Comparison of ENCODE assay signal across 10 mouse cellular contexts in genomic region chr16:91689791-91690190, GRCm38 (mm10). TPM values are rescaled to one million over a fixed set of nuclear protein-coding genes. Genes with fewer than 3 reads are reported as not detected.
DNase-seq lines count a peak whose midpoint lies in the region; ATAC-seq lines count a peak whose summit lies in the region.
"Had no signal": no experiment of that assay in that cellular context is flagged by ENCODE, and none has a peak within 500 bp of the region (broad histone marks: within the 10 kb centered on the region; RNA-seq: fewer than 3 reads in every experiment).

No protein-coding gene starts in this region.

- ATAC-seq in kidney, embryonic 16.5 days (ENCODE audit: low FRiP score, low TSS enrichment), result no peak
- ATAC-seq in erythroid progenitor cell, adult 5-6 weeks (replicated peaks; ENCODE audit: low FRiP score, poor library complexity, severe bottlenecking), result 0 out of 2 replicates have a peak, but pooled peaks have one; percentile 39
- ATAC-seq in midbrain, embryonic 12.5 days (ENCODE audit: low FRiP score, low read depth), result no peak

- 53% methylated on average over 7 of the region's 7 CpGs for WGBS in kidney, embryonic 16.5 days
- 43% methylated on average over 7 of the region's 7 CpGs for WGBS in midbrain, embryonic 12.5 days

- H3K27me3 ChIP-seq in kidney, embryonic 16.5 days (ENCODE audit: insufficient read depth, low read length), result no peaks in the 10 kb centered on the region
- no peaks in the 10 kb centered on the region for H3K27me3 ChIP-seq in midbrain, embryonic 12.5 days
- H3K27me3 ChIP-seq: embryonic facial prominence, embryonic 15.5 days had no signal

- peaks cover 8% of the 10 kb centered on the region; the same call in 1 of the 2 replicates for H3K36me3 ChIP-seq in kidney, embryonic 16.5 days (ENCODE audit: insufficient read depth, low read length)
- H3K36me3 ChIP-seq in midbrain, embryonic 12.5 days, result peaks cover 15% of the 10 kb centered on the region

- no peaks in the 10 kb centered on the region for H3K9me3 ChIP-seq in kidney, embryonic 16.5 days (ENCODE audit: low read length)
- no peaks in the 10 kb centered on the region for H3K9me3 ChIP-seq in midbrain, embryonic 12.5 days
- H3K9me3 ChIP-seq: embryonic facial prominence, embryonic 15.5 days had no signal

- no peak for DNase-seq in kidney, postnatal 10 days
- DNase-seq in MEL-GATA-1-ER (ENCODE audit: extremely low read depth, low read depth), result peak; percentile 49
- no peak for DNase-seq in left cerebral cortex, postnatal 4 days
- no peak for DNase-seq in cerebellum, postnatal 4 days (ENCODE audit: low spot score in 2 of 2)
- DNase-seq in left cerebral cortex, postnatal 14 days (ENCODE audit: low spot score in 2 of 2), result no peak
- DNase-seq: kidney, postnatal 14 days had no signal

- H3K4me2 ChIP-seq in kidney, embryonic 16.5 days (replicated peaks; ENCODE audit: low read depth, low read length), result no peak overlapping the region
- peak overlapping the region; percentile 84 for H3K4me2 ChIP-seq in midbrain, embryonic 12.5 days (replicated peaks)

- 0 out of 2 replicates have a peak overlapping the region, but pooled peaks have one; percentile 20 for H3K9ac ChIP-seq in kidney, embryonic 16.5 days (replicated peaks; ENCODE audit: low read length)
- H3K9ac ChIP-seq in midbrain, embryonic 12.5 days (replicated peaks), result peak overlapping the region; percentile 34; the same call in 1 of the 2 replicates
- H3K9ac ChIP-seq: embryonic facial prominence, embryonic 15.5 days had no signal

- H3K4me1 ChIP-seq in kidney, embryonic 16.5 days (ENCODE audit: insufficient read depth, low read length), result peaks cover 20% of the 10 kb centered on the region
- H3K4me1 ChIP-seq in midbrain, embryonic 12.5 days, result peaks cover 23% of the 10 kb centered on the region

- H3K4me3 ChIP-seq in kidney, embryonic 16.5 days (ENCODE audit: low read length), result no peak overlapping the region
- no peak overlapping the region for H3K4me3 ChIP-seq in midbrain, embryonic 12.5 days

- no peak overlapping the region for H3K27ac ChIP-seq in kidney, embryonic 16.5 days (ENCODE audit: low read length)
- H3K27ac ChIP-seq in midbrain, embryonic 12.5 days (replicated peaks), result no peak overlapping the region

- intact Hi-C loops in left cerebral cortex, postnatal 4 days (cut with DNase I), result no loop called here
- intact Hi-C loops in left cerebral cortex, postnatal 14 days (cut with DNase I), result loop anchor here (5.0 kb wide), 1 partner anchor 228 kb away; no protein-coding TSS in a partner anchor

RNA-seq across cellular contexts. Expression of gene Donson, which starts 1.2 kb away (rescaled TPM):
- polyA plus RNA-seq in kidney, embryonic 16.5 days (2015; fragmentation: Nextera tagmentation; extraction: Ambion mirVana), result 21.5 and 22.6 TPM in 2 replicates
- total RNA-seq in erythroid progenitor cell, adult 5-6 weeks (2015; ENCODE audit: low replicate concordance), result 97.3 and 123 TPM in 2 replicates
- total RNA-seq in erythroid progenitor cell, adult 5-6 weeks (2017; ENCODE audit: low replicate concordance), result 212 and 232 TPM in 2 replicates
- polyA plus RNA-seq in midbrain, embryonic 12.5 days (2016; fragmentation: Nextera tagmentation; extraction: Ambion mirVana), result 33.6 and 35.5 TPM in 2 replicates
- 10 to 100 TPM; 32.8 to 37.1 TPM for total RNA-seq in left cerebral cortex, postnatal 4 days (2021)
- 10 to 100 TPM; 21.0 to 23.6 TPM for total RNA-seq in left cerebral cortex, postnatal 14 days (2021)

RNA-seq across cellular contexts. Expression of gene Cryzl1, which starts 39.0 kb away (rescaled TPM):
- 73.9 and 80.8 TPM in 2 replicates for polyA plus RNA-seq in kidney, embryonic 16.5 days (2015; fragmentation: Nextera tagmentation; extraction: Ambion mirVana)
- 49.7 and 69.6 TPM in 2 replicates for total RNA-seq in erythroid progenitor cell, adult 5-6 weeks (2015; ENCODE audit: low replicate concordance)
- 79.6 and 125 TPM in 2 replicates for total RNA-seq in erythroid progenitor cell, adult 5-6 weeks (2017; ENCODE audit: low replicate concordance)
- polyA plus RNA-seq in midbrain, embryonic 12.5 days (2016; fragmentation: Nextera tagmentation; extraction: Ambion mirVana), result 81.7 and 85.1 TPM in 2 replicates
- 10 to 100 TPM; 94.0 to 95.0 TPM for total RNA-seq in left cerebral cortex, postnatal 4 days (2021)
- total RNA-seq in left cerebral cortex, postnatal 14 days (2021), result 10 to 100 TPM; 98.5 to 99.7 TPM

RNA-seq across cellular contexts. Expression of gene Itsn1, which starts 39.3 kb away (rescaled TPM):
- polyA plus RNA-seq in kidney, embryonic 16.5 days (2015; fragmentation: Nextera tagmentation; extraction: Ambion mirVana), result 24.3 and 25.7 TPM in 2 replicates
- 133 and 192 TPM in 2 replicates for total RNA-seq in erythroid progenitor cell, adult 5-6 weeks (2015; ENCODE audit: low replicate concordance)
- 435 and 485 TPM in 2 replicates for total RNA-seq in erythroid progenitor cell, adult 5-6 weeks (2017; ENCODE audit: low replicate concordance)
- polyA plus RNA-seq in midbrain, embryonic 12.5 days (2016; fragmentation: Nextera tagmentation; extraction: Ambion mirVana), result 75.4 and 75.7 TPM in 2 replicates
- 100 to 1,000 TPM; 200 to 212 TPM for total RNA-seq in left cerebral cortex, postnatal 4 days (2021)
- 100 to 1,000 TPM; 118 to 127 TPM for total RNA-seq in left cerebral cortex, postnatal 14 days (2021)

RNA-seq across cellular contexts. Expression of gene Son, which starts 42.5 kb away (rescaled TPM):
- polyA plus RNA-seq in kidney, embryonic 16.5 days (2015; fragmentation: Nextera tagmentation; extraction: Ambion mirVana), result 100.0 and 111 TPM in 2 replicates
- total RNA-seq in erythroid progenitor cell, adult 5-6 weeks (2015; ENCODE audit: low replicate concordance), result 365 and 449 TPM in 2 replicates
- 237 and 325 TPM in 2 replicates for total RNA-seq in erythroid progenitor cell, adult 5-6 weeks (2017; ENCODE audit: low replicate concordance)
- 163 and 170 TPM in 2 replicates for polyA plus RNA-seq in midbrain, embryonic 12.5 days (2016; fragmentation: Nextera tagmentation; extraction: Ambion mirVana)
- 100 to 1,000 TPM; 252 to 257 TPM for total RNA-seq in left cerebral cortex, postnatal 4 days (2021)
- total RNA-seq in left cerebral cortex, postnatal 14 days (2021), result 100 to 1,000 TPM; 200 to 204 TPM

RNA-seq across cellular contexts. Expression of gene Gart, which starts 43.0 kb away (rescaled TPM):
- 120 and 129 TPM in 2 replicates for polyA plus RNA-seq in kidney, embryonic 16.5 days (2015; fragmentation: Nextera tagmentation; extraction: Ambion mirVana)
- 47.9 and 60.8 TPM in 2 replicates for total RNA-seq in erythroid progenitor cell, adult 5-6 weeks (2015; ENCODE audit: low replicate concordance)
- total RNA-seq in erythroid progenitor cell, adult 5-6 weeks (2017; ENCODE audit: low replicate concordance), result 48.5 and 63.1 TPM in 2 replicates
- 100 and 102 TPM in 2 replicates for polyA plus RNA-seq in midbrain, embryonic 12.5 days (2016; fragmentation: Nextera tagmentation; extraction: Ambion mirVana)
- 10 to 100 TPM; 58.8 to 60.1 TPM for total RNA-seq in left cerebral cortex, postnatal 4 days (2021)
- total RNA-seq in left cerebral cortex, postnatal 14 days (2021), result 10 to 100 TPM; 40.3 to 44.0 TPM
